Mouse (Mus musculus) MEL (cell line): Measurements from ENCODE around the gene Cgnl1. TPM values are rescaled to one million over a fixed set of nuclear protein-coding genes. Genes with fewer than 3 reads are reported as not detected.

Source experiments
- DNase-seq: peaks from one replicate; pipeline ENCODE4 v3.0.0; 2011; ENCODE audit warnings: low read depth, low spot score
- H3K27ac ChIP-seq: 2 replicates; pipeline ENCODE4 v1.5.1; 2012; ENCODE audit warnings: low read depth, mild to moderate bottlenecking, control low read depth, low read length, moderate library complexity; ENCODE audit not compliant: control insufficient read depth
- H3K27me3 ChIP-seq, 2 experiments: fragments of 150-350 bp in 1 of 2; sonication (generic) in 1 of 2; 2 replicates each; pipeline ENCODE4 v1.6.1; 2012; ENCODE audit warnings: low read length in 2 of 2, mild to moderate bottlenecking in 2 of 2, improper control_type of control experiment in 1 of 2, moderate library complexity in 1 of 2; ENCODE audit not compliant: insufficient read depth in 2 of 2, control insufficient read depth in 1 of 2
- H3K36me3 ChIP-seq, 2 experiments: 2 replicates each; pipeline ENCODE4 v1.6.1; 2012 to 2014; ENCODE audit warnings: low read length in 2 of 2, improper control_type of control experiment in 1 of 2, inconsistent platforms in 1 of 2, mild to moderate bottlenecking in 1 of 2; ENCODE audit not compliant: insufficient read depth in 2 of 2, control insufficient read depth in 1 of 2
- H3K4me1 ChIP-seq, 2 experiments: fragments of 150-350 bp in 1 of 2; sonication (generic) in 1 of 2; 2 replicates each; pipeline ENCODE4 v1.6.1; 2012; ENCODE audit warnings: low read length in 2 of 2, improper control_type of control experiment in 1 of 2, mild to moderate bottlenecking in 1 of 2; ENCODE audit not compliant: insufficient read depth in 2 of 2, control insufficient read depth in 1 of 2
- H3K4me3 ChIP-seq, 2 experiments: fragments of 150-350 bp in 1 of 2; sonication (generic) in 1 of 2; 2 replicates each; pipeline ENCODE4 v1.5.1; 2012; ENCODE audit warnings: low read depth in 2 of 2, low read length in 2 of 2, mild to moderate bottlenecking in 2 of 2, moderate library complexity in 2 of 2, control low read depth in 1 of 2, improper control_type of control experiment in 1 of 2; ENCODE audit not compliant: control insufficient read depth in 1 of 2, insufficient read depth in 1 of 2
- H3K79me2 ChIP-seq: 2 replicates; pipeline ENCODE4 v1.6.1; 2012; ENCODE audit warnings: mild to moderate bottlenecking, low read length, moderate library complexity; ENCODE audit not compliant: control insufficient read depth, poor library complexity, insufficient read depth
- H3K9ac ChIP-seq: 2 replicates; pipeline ENCODE4 v1.6.1; 2012; ENCODE audit warnings: low read depth, mild to moderate bottlenecking, control low read depth, low read length, moderate library complexity; ENCODE audit not compliant: control insufficient read depth, poor library complexity, severe bottlenecking
- H3K9me3 ChIP-seq: fragments of 150-350 bp; sonication (generic); replicated peaks from 2 replicates; pipeline ENCODE4 v1.6.1; 2012; ENCODE audit warnings: mild to moderate bottlenecking, low read length, improper control_type of control experiment, moderate library complexity; ENCODE audit not compliant: insufficient read depth
- BHLHE40 ChIP-seq: IDR thresholded peaks from 2 replicates; pipeline ENCODE4 v1.6.1; 2012; ENCODE audit warnings: low read depth, mild to moderate bottlenecking, inconsistent platforms, low read length, improper control_type of control experiment, borderline replicate concordance
- CHD1 ChIP-seq: IDR thresholded peaks from 2 replicates; pipeline ENCODE4 v1.6.1; 2012; ENCODE audit warnings: low read depth, mild to moderate bottlenecking, inconsistent platforms, low read length, improper control_type of control experiment
- CHD2 ChIP-seq: IDR thresholded peaks from 2 replicates; pipeline ENCODE4 v1.6.1; 2011; ENCODE audit warnings: low read length, improper control_type of control experiment
- CTCF ChIP-seq, 3 experiments: IDR thresholded peaks in 2 of 3; conservative IDR thresholded peaks in 1 of 3; 2 replicates each; pipeline ENCODE4 v1.5.1; 2011 to 2012; ENCODE audit warnings: low read length in 3 of 3, low read depth in 2 of 3, mild to moderate bottlenecking in 2 of 3, improper control_type of control experiment in 1 of 3, inconsistent platforms in 1 of 3, mixed read lengths in 1 of 3, moderate library complexity in 1 of 3; ENCODE audit not compliant: control insufficient read depth in 1 of 3, insufficient read depth in 1 of 3, poor library complexity in 1 of 3, severe bottlenecking in 1 of 3
- EP300 ChIP-seq, 2 experiments: IDR thresholded peaks; 2 replicates each; pipeline ENCODE4 v1.6.1; 2011; ENCODE audit warnings: improper control_type of control experiment in 2 of 2, low read length in 2 of 2, low read depth in 1 of 2, mild to moderate bottlenecking in 1 of 2
- ETS1 ChIP-seq: IDR thresholded peaks from 2 replicates; pipeline ENCODE4 v1.6.1; 2012; ENCODE audit warnings: low read depth, mild to moderate bottlenecking, inconsistent platforms, low read length, improper control_type of control experiment, moderate library complexity
- GABPA ChIP-seq: IDR thresholded peaks from 2 replicates; pipeline ENCODE4 v1.6.1; 2012; ENCODE audit warnings: low read depth, mild to moderate bottlenecking, inconsistent platforms, low read length, improper control_type of control experiment, moderate library complexity
- GATA1 ChIP-seq: IDR thresholded peaks from 2 replicates; pipeline ENCODE4 v1.6.1; 2011; ENCODE audit warnings: low read depth, low read length, improper control_type of control experiment
- HCFC1 ChIP-seq: IDR thresholded peaks from 2 replicates; pipeline ENCODE4 v1.6.1; 2012; ENCODE audit warnings: low read depth, mild to moderate bottlenecking, inconsistent platforms, low read length, improper control_type of control experiment, moderate library complexity
- JUND ChIP-seq: IDR thresholded peaks from 2 replicates; pipeline ENCODE4 v1.6.1; 2011; ENCODE audit warnings: low read depth, mild to moderate bottlenecking, improper control_type of control experiment, low read length
- KAT2A ChIP-seq: conservative IDR thresholded peaks from 2 replicates; pipeline ENCODE4 v1.6.1; 2012; ENCODE audit warnings: low read depth, low read length, improper control_type of control experiment, inconsistent platforms
- MAX ChIP-seq: IDR thresholded peaks from 2 replicates; pipeline ENCODE4 v1.6.1; 2011; ENCODE audit warnings: low read length, improper control_type of control experiment
- MXI1 ChIP-seq: IDR thresholded peaks from 2 replicates; pipeline ENCODE4 v1.6.1; 2011; ENCODE audit warnings: mild to moderate bottlenecking, low read depth, low read length, improper control_type of control experiment
- MYB ChIP-seq: IDR thresholded peaks from 2 replicates; pipeline ENCODE4 v1.6.1; 2011; ENCODE audit warnings: mild to moderate bottlenecking, low read depth, low read length, improper control_type of control experiment
- NRF1 ChIP-seq: IDR thresholded peaks from 2 replicates; pipeline ENCODE4 v1.6.1; 2014; ENCODE audit warnings: low read depth, mild to moderate bottlenecking, inconsistent platforms, low read length, improper control_type of control experiment, moderate library complexity; ENCODE audit not compliant: poor library complexity, insufficient read depth, severe bottlenecking
- POLR2A ChIP-seq, 2 experiments: IDR thresholded peaks; 2 replicates each; pipeline ENCODE4 v1.6.1; 2011 to 2012; ENCODE audit warnings: low read length in 2 of 2, mild to moderate bottlenecking in 2 of 2, control low read depth in 1 of 2, improper control_type of control experiment in 1 of 2, low read depth in 1 of 2, moderate library complexity in 1 of 2; ENCODE audit not compliant: control insufficient read depth in 1 of 2, insufficient read depth in 1 of 2, poor library complexity in 1 of 2
- POLR2AphosphoS5 ChIP-seq: IDR thresholded peaks from 2 replicates; pipeline ENCODE4 v1.6.1; 2012; ENCODE audit warnings: low read depth, borderline replicate concordance, mild to moderate bottlenecking, inconsistent platforms, low read length, moderate library complexity, mixed read lengths
- RAD21 ChIP-seq: IDR thresholded peaks from 2 replicates; pipeline ENCODE4 v1.6.1; 2011; ENCODE audit warnings: mild to moderate bottlenecking, low read depth, low read length, improper control_type of control experiment
- RCOR1 ChIP-seq: IDR thresholded peaks from 2 replicates; pipeline ENCODE4 v1.6.1; 2012; ENCODE audit warnings: low read depth, mild to moderate bottlenecking, inconsistent platforms, low read length, improper control_type of control experiment
- SMC3 ChIP-seq: IDR thresholded peaks from 2 replicates; pipeline ENCODE4 v1.6.1; 2011; ENCODE audit warnings: low read depth, low read length, improper control_type of control experiment
- TAL1 ChIP-seq: IDR thresholded peaks from 2 replicates; pipeline ENCODE4 v1.6.1; 2012; ENCODE audit warnings: mild to moderate bottlenecking, inconsistent platforms, low read length, moderate library complexity, mixed read lengths
- TBP ChIP-seq: IDR thresholded peaks from 2 replicates; pipeline ENCODE4 v1.8.0; 2011; ENCODE audit warnings: low read depth, low read length, improper control_type of control experiment
- UBTF ChIP-seq: IDR thresholded peaks from 2 replicates; pipeline ENCODE4 v1.6.1; 2012; ENCODE audit warnings: low read depth, mild to moderate bottlenecking, inconsistent platforms, low read length, improper control_type of control experiment, moderate library complexity, borderline replicate concordance; ENCODE audit not compliant: insufficient read depth
- USF1 ChIP-seq: IDR thresholded peaks from 2 replicates; pipeline ENCODE4 v1.6.1; 2014; ENCODE audit warnings: low read depth, mild to moderate bottlenecking, inconsistent platforms, low read length, improper control_type of control experiment, moderate library complexity
- USF2 ChIP-seq, 2 experiments: IDR thresholded peaks; 2 replicates each; pipeline ENCODE4 v1.6.1; 2011 to 2012; ENCODE audit warnings: improper control_type of control experiment in 2 of 2, low read length in 2 of 2, borderline replicate concordance in 1 of 2, inconsistent platforms in 1 of 2, low read depth in 1 of 2, mild to moderate bottlenecking in 1 of 2; ENCODE audit not compliant: insufficient read depth in 1 of 2
- ZC3H11A ChIP-seq: IDR thresholded peaks from 2 replicates; pipeline ENCODE4 v1.6.1; 2012; ENCODE audit warnings: low read depth, mild to moderate bottlenecking, inconsistent platforms, low read length, improper control_type of control experiment
- ZKSCAN1 ChIP-seq: IDR thresholded peaks from 2 replicates; pipeline ENCODE4 v1.6.1; 2012; ENCODE audit warnings: low read depth, mild to moderate bottlenecking, inconsistent platforms, low read length, improper control_type of control experiment, moderate library complexity
- ZMIZ1 ChIP-seq: IDR thresholded peaks from 2 replicates; pipeline ENCODE4 v1.6.1; 2012; ENCODE audit warnings: low read depth, mild to moderate bottlenecking, inconsistent platforms, low read length, improper control_type of control experiment, moderate library complexity
- ZNF384 ChIP-seq: IDR thresholded peaks from 2 replicates; pipeline ENCODE4 v1.6.1; 2012; ENCODE audit warnings: low read depth, mild to moderate bottlenecking, inconsistent platforms, low read length, improper control_type of control experiment
- polyA plus RNA-seq, 2 experiments: library from polyadenylated mRNA; stranded (reverse) in 1 of 2; unstranded in 1 of 2; fragments of >175 nt in 1 of 2; fragments of >200 nt in 1 of 2; gene quantifications; 2 replicates each; pipeline versions ENCODE4 v1.2.1 to v1.2.4; 2012; ENCODE audit warnings: low replicate concordance in 2 of 2, low read depth in 1 of 2; ENCODE audit not compliant: insufficient read length in 2 of 2, insufficient read depth in 1 of 2, missing spikeins in 1 of 2
- total RNA-seq: library from RNA; depleted of rRNA; stranded (reverse); fragments of 300-350 nt; gene quantifications from 2 replicates; pipeline ENCODE4 v1.2.3, GENCODE M21; 2012

The Cgnl1 gene
- total and polyA plus RNA-seq, 3 experiments = 0.19 to 0.70 TPM; not detected in 1

DNA sequence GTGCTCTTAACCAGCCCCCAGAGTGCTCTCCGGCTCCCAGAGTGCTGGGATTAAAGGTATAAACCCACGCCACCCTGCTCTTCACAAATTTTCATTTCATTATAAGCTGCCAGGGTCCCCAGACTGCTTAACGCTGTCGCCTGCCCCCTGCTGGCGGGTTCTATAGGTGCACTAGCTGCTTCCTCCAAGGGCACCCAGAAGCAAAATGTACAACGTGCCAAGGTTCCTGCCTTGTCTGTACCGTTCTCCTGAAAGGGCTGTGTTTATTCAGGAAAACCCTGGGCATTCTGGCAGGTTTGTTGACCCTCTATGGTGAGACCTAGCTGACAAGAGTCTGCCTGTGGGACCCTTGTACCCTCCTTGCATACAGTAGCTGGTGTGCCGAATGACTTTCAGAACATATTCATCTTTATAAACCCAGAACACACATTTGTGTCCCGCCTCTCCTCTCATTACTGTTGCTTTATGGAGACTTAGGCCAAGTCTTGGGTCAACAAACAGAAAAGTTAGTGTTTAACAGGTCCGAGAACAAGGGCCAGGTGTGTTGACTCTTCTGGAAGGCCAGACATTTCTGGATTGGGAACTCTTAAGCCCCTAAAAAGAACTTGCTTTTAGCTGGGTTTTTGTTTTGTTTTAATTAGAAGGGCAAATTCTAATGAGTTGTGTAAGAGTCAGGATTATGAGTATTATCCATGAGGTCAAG is 146.5 kb downstream of the Cgnl1 start (continued):
- TF ChIP-seq MXI1 (no peak), RCOR1 (no peak), POLR2AphosphoS5 (no peak), CHD1 (no peak), UBTF (no peak), TAL1 (no peak), TBP (no peak), RAD21 (peak; percentile 20), MAX (no peak), SMC3 (peak; percentile 43)

GRCm38 (mm10) chr9:71623871-71624569 is 147.4 kb downstream of the Cgnl1 start:
- Histone ChIP-seq H3K79me2 (no peaks in the 10 kb centered on the region), H3K9me3 (no peaks in the 10 kb centered on the region), H3K27ac (no peak overlapping the region), H3K4me3 (no peak overlapping the region), H3K4me1 (no peaks in the 10 kb centered on the region), H3K27me3 (peaks cover 6% of the 10 kb centered on the region in 2 experiments; a peak in 3 of 4 replicates), H3K9ac (no peak overlapping the region), H3K36me3 (no peaks in the 10 kb centered on the region)
- TF ChIP-seq GATA1 = no peak
- no peak for TF ChIP-seq JUND
- TF ChIP-seq MAX = no peak
- no peak for TF ChIP-seq RCOR1
- TF ChIP-seq ZMIZ1 = no peak
- TF ChIP-seq ZKSCAN1 = no peak
- TF ChIP-seq ETS1 = no peak
- no peak for TF ChIP-seq NRF1
- no peak for TF ChIP-seq USF1
- TF ChIP-seq ZC3H11A = peak; percentile 21; the same call in 1 of the 2 replicates
- TF ChIP-seq BHLHE40 = no peak
- no peak for TF ChIP-seq TAL1
- peak; percentile 70 for TF ChIP-seq RAD21
- no peak for TF ChIP-seq POLR2AphosphoS5
- no peak for TF ChIP-seq USF2 (IDR thresholded peaks at IDR 0.05; ENCODE audit: borderline replicate concordance in 1 of 2, insufficient read depth in 1 of 2, low read depth in 1 of 2, low read length in 2 of 2)
- TF ChIP-seq CTCF (IDR thresholded peaks at IDR 0.05 in 2 of 3, conservative IDR thresholded peaks at IDR 0.05 in 1 of 3; ENCODE audit: control insufficient read depth in 1 of 3, insufficient read depth in 1 of 3, low read depth in 2 of 3, low read length in 3 of 3, poor library complexity in 1 of 3, severe bottlenecking in 1 of 3) = peak; percentile 78 to 93 (median 88)
- peak; percentile 59 for TF ChIP-seq SMC3
- no peak for TF ChIP-seq ZNF384
- TF ChIP-seq POLR2A (IDR thresholded peaks at IDR 0.05; ENCODE audit: control insufficient read depth in 1 of 2, insufficient read depth in 1 of 2, low read depth in 1 of 2, low read length in 2 of 2, poor library complexity in 1 of 2) = no peak
- TF ChIP-seq GABPA = no peak
- TF ChIP-seq KAT2A = no peak
- no peak for TF ChIP-seq CHD1
- TF ChIP-seq MYB = no peak
- TF ChIP-seq CHD2 = no peak
- TF ChIP-seq HCFC1 = no peak
- TF ChIP-seq TBP = no peak
- TF ChIP-seq EP300 (IDR thresholded peaks at IDR 0.05; ENCODE audit: low read depth in 1 of 2, low read length in 2 of 2) = no peak
- peak; percentile 72 for DNase-seq
